Mouse (Mus musculus) effector memory CD4-positive, alpha-beta T cell, adult 7 months (primary cell): Measurements from ENCODE around the gene Mul1. TPM values are rescaled to one million over a fixed set of nuclear protein-coding genes. Genes with fewer than 3 reads are reported as not detected.

Source experiments
- polyA plus RNA-seq: library from polyadenylated mRNA; unstranded; fragments of 100-300 nt; shearing (Covaris generic); gene quantifications from one replicate; pipeline ENCODE4 v1.2.1, GENCODE M21; 2017

Mul1 gene
- polyA plus RNA-seq: 17.8 TPM

DNA sequence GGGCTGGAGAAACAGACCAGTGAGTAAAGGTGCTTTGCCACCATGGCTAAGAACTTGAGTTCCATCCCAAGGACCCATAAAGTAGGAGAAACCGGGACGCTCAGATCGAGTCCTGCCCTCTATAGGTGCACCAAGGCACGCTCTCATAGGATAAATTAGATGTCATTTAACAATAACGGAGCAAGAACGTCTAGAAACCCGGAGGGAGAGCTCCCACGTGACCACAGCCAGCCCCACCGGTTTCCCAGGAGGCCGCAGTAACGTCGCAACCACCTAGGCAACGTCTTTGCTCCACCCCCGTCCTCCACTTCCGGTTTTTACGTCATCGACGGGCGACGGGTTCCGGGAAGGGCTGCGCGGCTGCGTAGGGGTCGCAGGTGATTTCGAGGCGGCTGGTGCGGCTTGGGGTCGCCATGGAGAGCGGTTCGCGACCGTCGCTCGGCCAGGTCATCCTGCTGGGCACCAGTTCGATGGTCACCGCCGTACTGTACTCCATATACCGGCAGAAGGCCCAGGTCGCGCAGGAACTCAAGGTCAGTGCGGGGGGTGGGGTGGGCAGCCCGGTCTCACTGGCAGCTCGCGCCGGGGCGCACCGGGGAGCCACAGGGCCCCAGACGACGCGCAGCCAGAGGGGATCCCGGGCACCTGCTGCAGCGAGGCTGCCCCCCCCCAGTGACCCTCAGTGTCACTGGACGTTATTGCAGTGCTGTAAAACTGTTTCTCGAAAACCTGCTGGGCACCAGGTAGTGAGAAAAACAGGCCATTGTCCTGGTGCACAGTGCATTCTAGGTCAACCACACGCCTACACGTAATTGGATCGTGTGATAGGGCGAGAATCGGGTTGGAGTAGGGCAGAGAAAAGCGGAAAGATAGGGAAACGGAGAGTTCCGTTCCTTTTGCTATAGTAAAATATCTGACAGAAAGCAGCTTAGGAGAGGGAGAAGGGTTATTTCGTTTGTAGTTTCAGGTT is at the start of gene Mul1:
TSS of gene Mul1 (plus strand) at position 325 of the 970 bp plus-strand sequence.

GRCm38 (mm10) chr4:138395971-138396645 is 38.4 kb upstream of the Mul1 start, which contains the start of gene Fam43b:
Gene Fam43b, minus strand, starts transcription at chr4:138396528.

DNA sequence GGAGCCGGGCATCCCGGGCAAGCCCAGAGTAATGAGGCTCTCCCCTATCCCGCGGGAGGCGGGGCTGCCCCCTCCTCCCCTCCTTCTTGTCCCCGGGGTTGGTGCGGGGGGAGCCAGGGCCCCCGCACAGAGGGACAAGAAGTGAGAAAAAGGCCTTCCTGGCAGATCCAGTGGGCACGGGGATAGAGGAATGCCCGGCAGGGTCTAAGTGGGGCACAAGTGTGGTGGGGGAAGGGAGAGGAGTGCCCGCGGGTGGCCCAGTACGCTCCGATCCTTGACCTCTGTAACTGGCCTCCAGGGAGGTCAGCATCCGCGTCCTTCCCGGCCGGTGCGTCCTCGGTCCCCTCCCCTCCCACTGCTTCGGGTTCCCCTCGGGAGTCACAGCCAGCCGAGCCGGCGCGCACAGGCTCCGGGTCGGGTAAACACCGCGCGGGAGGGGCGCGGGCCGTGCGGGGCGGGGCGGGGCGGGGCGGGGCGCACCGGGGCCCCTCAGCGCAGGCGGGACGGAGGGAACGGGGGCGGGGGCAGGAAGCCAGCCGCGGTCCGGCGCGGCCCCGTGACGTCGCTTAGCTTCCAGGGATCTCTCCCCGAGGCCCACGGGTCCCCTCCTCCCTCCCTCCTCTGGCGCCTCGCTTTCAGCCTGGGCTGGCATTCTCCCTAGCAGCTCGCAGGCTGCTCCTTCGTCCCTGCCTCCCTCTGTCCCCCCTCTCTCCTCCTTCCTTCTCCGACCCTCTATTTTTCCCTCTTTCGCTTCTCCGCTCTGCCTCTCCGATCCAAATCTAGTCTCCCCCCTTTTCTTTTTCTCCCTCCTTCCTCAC is 19.5 kb downstream of the Mul1 start, which contains the start of gene Camk2n1:
TSS of gene Camk2n1 (plus strand) at position 562 of the 818 bp plus-strand sequence.

Other genes starting within 250 kb of the Mul1 start
- gene Hp1bp3, start 218.4 kb upstream of the Mul1 start, polyA plus RNA-seq: 152 TPM
- 0.60 TPM for gene Sh2d5, start 184.3 kb upstream of the Mul1 start, polyA plus RNA-seq
- gene Kif17, start 184.2 kb upstream of the Mul1 start, polyA plus RNA-seq: 0.26 TPM
- gene Ddost, start 129.9 kb upstream of the Mul1 start, polyA plus RNA-seq: 144 TPM
- 110 TPM for gene Pink1, start 108.4 kb upstream of the Mul1 start, polyA plus RNA-seq
- gene Cda, start 66.7 kb upstream of the Mul1 start, polyA plus RNA-seq: 0.91 TPM
- gene Fam43b, start 38.1 kb upstream of the Mul1 start, polyA plus RNA-seq: 0.23 TPM
- gene Camk2n1, start 19.6 kb downstream of the Mul1 start, polyA plus RNA-seq: 2.5 TPM
- not detected for gene Vwa5b1, start 201.2 kb downstream of the Mul1 start, polyA plus RNA-seq